Mouse (Mus musculus): ENCODE results near the gene Ugt1a5. TPM values are rescaled to one million over a fixed set of nuclear protein-coding genes. Genes with fewer than 3 reads are reported as not detected.

Gene Ugt1a5
- polyA plus RNA-seq (2021; fragmentation: Nextera tagmentation), result not detected in 2 replicates
- long read RNA-seq, experiment 1, result 0 reads
- long read RNA-seq, experiment 2, result 0 reads

GRCm38 (mm10) chr1:88165711-88166110 lies at the start of gene Ugt1a5:
Gene Ugt1a5, plus strand, starts transcription at chr1:88166012.

GRCm38 (mm10) chr1:88134457-88135011 lies 31.3 kb upstream of the Ugt1a5 start, which contains the start of gene Ugt1a6a:
Gene Ugt1a6a, plus strand, starts transcription at chr1:88134809.

GRCm38 (mm10) chr1:88200456-88200855 lies 34.6 kb downstream of the Ugt1a5 start, which contains the start of gene Ugt1a2:
Gene Ugt1a2, plus strand, starts transcription at chr1:88200601.

GRCm38 (mm10) chr1:88205294-88205922 lies 39.6 kb downstream of the Ugt1a5 start, which contains the start of gene Dnajb3:
Gene Dnajb3, minus strand, starts transcription at chr1:88205782.

GRCm38 (mm10) chr1:88211812-88212211 lies 46.0 kb downstream of the Ugt1a5 start, which contains the start of gene Ugt1a1:
Gene Ugt1a1, plus strand, starts transcription at chr1:88211959.

DNA sequence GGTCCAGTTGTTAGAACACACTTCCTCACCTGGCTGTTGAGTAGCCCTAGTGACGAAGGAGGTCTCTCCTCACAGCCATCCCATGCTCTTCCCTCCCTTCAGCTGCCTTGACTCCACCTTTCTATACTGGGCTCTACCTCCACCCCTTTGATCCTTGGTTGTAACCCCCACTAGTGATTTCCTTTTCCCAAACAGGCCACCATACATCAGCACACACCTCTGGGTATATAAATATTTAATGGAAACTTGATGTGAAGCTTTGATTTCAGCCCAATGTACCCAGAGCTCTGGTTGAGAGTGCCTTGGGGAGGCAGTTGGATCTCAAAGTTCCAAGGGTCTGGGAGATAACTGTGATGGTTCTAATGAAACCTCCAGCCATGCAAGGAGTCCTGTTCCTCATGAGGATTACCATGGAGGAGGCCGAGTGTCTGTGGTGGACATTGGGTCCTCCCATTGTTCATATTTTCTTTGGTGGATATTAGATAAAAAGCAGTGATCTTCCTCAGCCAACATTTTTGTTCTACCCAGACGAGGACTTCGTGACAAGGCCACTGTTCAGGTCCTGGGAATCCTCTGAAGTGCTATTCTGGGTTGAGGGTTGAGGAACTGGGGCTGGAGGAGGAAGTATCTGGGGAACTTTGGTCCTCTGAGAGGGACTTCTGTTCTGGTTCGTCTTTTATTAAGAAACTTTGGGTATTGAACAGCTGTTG lies 61.0 kb downstream of the Ugt1a5 start, which contains the start of gene Mroh2a:
TSS of gene Mroh2a (plus strand) at position 317 of the 710 bp plus-strand sequence.

Other genes starting within 250 kb of the Ugt1a5 start
- gene Usp40, start 157.5 kb upstream of the Ugt1a5 start, polyA plus RNA-seq (2021; fragmentation: Nextera tagmentation), result 2.2 TPM in 2 replicates
- gene Ugt1a10, start 110.6 kb upstream of the Ugt1a5 start, polyA plus RNA-seq (2021; fragmentation: Nextera tagmentation), result not detected in 2 replicates
- not detected in 2 replicates for gene Ugt1a9, start 95.2 kb upstream of the Ugt1a5 start, polyA plus RNA-seq (2021; fragmentation: Nextera tagmentation)
- gene Ugt1a8, start 78.2 kb upstream of the Ugt1a5 start, polyA plus RNA-seq (2021; fragmentation: Nextera tagmentation), result not detected in 2 replicates
- gene Ugt1a7c, start 71.0 kb upstream of the Ugt1a5 start, polyA plus RNA-seq (2021; fragmentation: Nextera tagmentation), result 0.77 and 1.0 TPM in 2 replicates
- not detected in 2 replicates for gene Ugt1a6b, start 62.8 kb upstream of the Ugt1a5 start, polyA plus RNA-seq (2021; fragmentation: Nextera tagmentation)
- gene Ugt1a6a, start 31.2 kb upstream of the Ugt1a5 start, polyA plus RNA-seq (2021; fragmentation: Nextera tagmentation), result 2.2 and 3.1 TPM in 2 replicates
- gene Ugt1a2, start 34.6 kb downstream of the Ugt1a5 start, polyA plus RNA-seq (2021; fragmentation: Nextera tagmentation), result not detected in 2 replicates
- 4.3 and 5.6 TPM in 2 replicates for gene Dnajb3, start 39.8 kb downstream of the Ugt1a5 start, polyA plus RNA-seq (2021; fragmentation: Nextera tagmentation)
- not detected in 2 replicates for gene Ugt1a1, start 45.9 kb downstream of the Ugt1a5 start, polyA plus RNA-seq (2021; fragmentation: Nextera tagmentation)
- 0.21 and 0.22 TPM in 2 replicates for gene Mroh2a, start 61.0 kb downstream of the Ugt1a5 start, polyA plus RNA-seq (2021; fragmentation: Nextera tagmentation)
- 8.2 and 10.4 TPM in 2 replicates for gene Hjurp, start 111.6 kb downstream of the Ugt1a5 start, polyA plus RNA-seq (2021; fragmentation: Nextera tagmentation)
- gene Trpm8, start 111.6 kb downstream of the Ugt1a5 start, polyA plus RNA-seq (2021; fragmentation: Nextera tagmentation), result not detected in 2 replicates
- 0.29 and 0.50 TPM in 2 replicates for gene Spp2, start 240.9 kb downstream of the Ugt1a5 start, polyA plus RNA-seq (2021; fragmentation: Nextera tagmentation)

Measured in left cerebral cortex, adult 6 months (tissue).